ENCODE assay signal across 24 mouse cellular contexts in genomic region chr9:15175866-15176265, GRCm38 (mm10).
A peak's percentile ranks its signal among the peaks of the same experiment; 100 is the strongest.
DNase-seq lines count a peak whose midpoint lies in the region; ATAC-seq and TF ChIP-seq lines count a peak whose summit lies in the region.
"Had no signal": no experiment of that assay in that cellular context is flagged by ENCODE, and none has a peak within 500 bp of the region (broad histone marks: within the 10 kb centered on the region; RNA-seq: fewer than 3 reads in every experiment).

No protein-coding gene starts in this region.

- H3K4me3 ChIP-seq in heart, embryonic 10.5 days = no peak overlapping the region
- H3K4me3 ChIP-seq in myocyte = no peak overlapping the region
- H3K4me3 ChIP-seq: embryonic facial prominence, embryonic 13.5 days; embryonic facial prominence, embryonic 15.5 days; erythroblast, embryonic 14.5 days; forebrain, embryonic 10.5 days; forebrain, embryonic 12.5 days had no signal

- WGBS in heart, embryonic 10.5 days = 86% methylated on average over 1 of the region's 1 CpGs

- DNase-seq in frontal cortex, adult 2 months (ENCODE audit: extremely low spot score in 1 of 2, low spot score in 1 of 2) = no peak
- peak; percentile 62 for DNase-seq in heart, embryonic 10.5 days (ENCODE audit: low spot score)
- DNase-seq in heart, postnatal 36 days = no peak
- DNase-seq in cerebellum, postnatal 4 days (ENCODE audit: low spot score in 2 of 2) = no peak
- DNase-seq: adrenal gland, adult 2 months; adrenal gland, postnatal 10 days; adrenal gland, postnatal 25 days; B cell, adult 2 months; cerebellum, adult 11-12 months; cerebellum, adult 2 months; cerebellum, adult 9-10 months; cerebellum, postnatal 10 days; cerebellum, postnatal 25 days; embryo, embryonic 11 days had no signal

- H3ac ChIP-seq in myocyte (ENCODE audit: control insufficient read depth, insufficient read length) = no peak overlapping the region

- no peaks in the 10 kb centered on the region for H3K79me2 ChIP-seq in myocyte (ENCODE audit: control insufficient read depth, insufficient read depth)

- H3K27ac ChIP-seq in heart, embryonic 10.5 days = no peak overlapping the region
- H3K27ac ChIP-seq: embryonic facial prominence, embryonic 13.5 days; embryonic facial prominence, embryonic 15.5 days; forebrain, embryonic 10.5 days; forebrain, embryonic 12.5 days had no signal

- peaks cover under 1% of the 10 kb centered on the region; the same call in 1 of the 2 replicates for H3K4me1 ChIP-seq in heart, embryonic 10.5 days
- H3K4me1 ChIP-seq: forebrain, embryonic 10.5 days; forebrain, embryonic 12.5 days had no signal

- H3K27me3 ChIP-seq in heart, embryonic 10.5 days (ENCODE audit: insufficient read depth, poor library complexity, severe bottlenecking) = no peaks in the 10 kb centered on the region
- H3K27me3 ChIP-seq in myocyte (ENCODE audit: control insufficient read depth, insufficient read depth, insufficient read length) = no peaks in the 10 kb centered on the region
- H3K27me3 ChIP-seq: embryonic facial prominence, embryonic 13.5 days; embryonic facial prominence, embryonic 15.5 days; forebrain, embryonic 12.5 days had no signal

- peak; percentile 43 for ATAC-seq in frontal cortex, adult (ENCODE audit: low TSS enrichment)
- ATAC-seq: CD4-positive, CD25-positive, alpha-beta regulatory T cell, adult 4 months; forebrain, embryonic 14.5 days; forebrain, embryonic 16.5 days had no signal

- intact Hi-C loops in heart, postnatal 36 days (cut with DNase I) = no loop called here

- no peaks in the 10 kb centered on the region for H3K9me3 ChIP-seq in heart, embryonic 10.5 days
- H3K9me3 ChIP-seq: embryonic facial prominence, embryonic 13.5 days; embryonic facial prominence, embryonic 15.5 days; forebrain, embryonic 10.5 days; forebrain, embryonic 12.5 days had no signal

- H3K36me3 ChIP-seq in heart, embryonic 10.5 days = no peaks in the 10 kb centered on the region
- H3K36me3 ChIP-seq in myocyte (ENCODE audit: control insufficient read depth, insufficient read depth) = no peaks in the 10 kb centered on the region
- H3K36me3 ChIP-seq: embryonic facial prominence, embryonic 13.5 days; embryonic facial prominence, embryonic 15.5 days; forebrain, embryonic 10.5 days; forebrain, embryonic 12.5 days had no signal

- TF ChIP-seq POLR2A in myocyte (IDR thresholded peaks at IDR 0.05; ENCODE audit: insufficient read length, low read depth) = no peak

- peak overlapping the region; percentile 51 for H3K4me2 ChIP-seq in myocyte (ENCODE audit: low read depth)
- H3K4me2 ChIP-seq: embryonic facial prominence, embryonic 13.5 days; embryonic facial prominence, embryonic 15.5 days; forebrain, embryonic 12.5 days had no signal

TF ChIP-seq in myocyte, 11 proteins besides CTCF, POLR2A, EP300 and RAD21:
- TF ChIP-seq MYOD1 (IDR thresholded peaks at IDR 0.05; ENCODE audit: control insufficient read depth in 1 of 3, insufficient read length in 2 of 3, low read depth in 2 of 3) (peak in 2 of 3 experiments; percentile 55 to 73), SRF (IDR thresholded peaks at IDR 0.05; ENCODE audit: control insufficient read depth, insufficient read length, low read depth) (no peak)
